Mouse (Mus musculus) liver, embryonic 12.5 days (tissue): ENCODE measurements around the gene Gne. TPM values are rescaled to one million over a fixed set of nuclear protein-coding genes. Genes with fewer than 3 reads are reported as not detected.

Source experiments
- ATAC-seq: fragments of 200-750 bp; cut with Nextera tagmentation; 2 replicates; pipeline ENCODE4 v1.8.0; 2017; ENCODE audit warnings: moderate number of reproducible peaks, mild to moderate bottlenecking, moderate library complexity
- H3K27ac ChIP-seq: fragments of 300-500 bp; sonication (generic); 2 replicates; pipeline ENCODE4 v1.5.1; 2016; ENCODE audit warnings: mild to moderate bottlenecking
- H3K27me3 ChIP-seq: fragments of 300-500 bp; sonication (generic); replicated peaks from 2 replicates; pipeline ENCODE4 v1.6.1; 2016; ENCODE audit warnings: mild to moderate bottlenecking, moderate library complexity
- H3K36me3 ChIP-seq: fragments of 300-500 bp; sonication (generic); 2 replicates; pipeline ENCODE4 v1.6.1; 2016; ENCODE audit warnings: mild to moderate bottlenecking, moderate library complexity
- H3K4me1 ChIP-seq: fragments of 300-500 bp; sonication (generic); 2 replicates; pipeline ENCODE4 v1.6.1; 2016
- H3K4me2 ChIP-seq: fragments of 300-500 bp; sonication (generic); 2 replicates; pipeline ENCODE4 v1.6.1; 2016; ENCODE audit warnings: mild to moderate bottlenecking, moderate library complexity
- H3K4me3 ChIP-seq: fragments of 300-500 bp; sonication (generic); 2 replicates; pipeline ENCODE4 v1.5.1; 2016; ENCODE audit warnings: mild to moderate bottlenecking, moderate library complexity
- H3K9ac ChIP-seq: fragments of 300-500 bp; sonication (generic); 2 replicates; pipeline ENCODE4 v1.6.1; 2016; ENCODE audit warnings: mild to moderate bottlenecking, moderate library complexity
- H3K9me3 ChIP-seq: fragments of 300-500 bp; sonication (generic); replicated peaks from 2 replicates; pipeline ENCODE4 v1.6.1; 2016; ENCODE audit warnings: mild to moderate bottlenecking, moderate library complexity
- WGBS: fragments of 180-500 bp; shearing (Covaris S2); methylation state at CpG from one replicate; pipeline ENCODE4 v1.1.7; 2016; ENCODE audit not compliant: insufficient replicate concordance; 5-methylcytosine and 5-hydroxymethylcytosine counted together
- polyA plus RNA-seq: library from polyadenylated mRNA; unstranded; fragments of >200 nt; fragmentation: Nextera tagmentation; extraction: Ambion mirVana; gene quantifications from 2 replicates; pipeline ENCODE4 v1.2.1, GENCODE M21; 2016

Gene Gne
- polyA plus RNA-seq = 31.6 and 34.6 TPM in 2 replicates

DNA sequence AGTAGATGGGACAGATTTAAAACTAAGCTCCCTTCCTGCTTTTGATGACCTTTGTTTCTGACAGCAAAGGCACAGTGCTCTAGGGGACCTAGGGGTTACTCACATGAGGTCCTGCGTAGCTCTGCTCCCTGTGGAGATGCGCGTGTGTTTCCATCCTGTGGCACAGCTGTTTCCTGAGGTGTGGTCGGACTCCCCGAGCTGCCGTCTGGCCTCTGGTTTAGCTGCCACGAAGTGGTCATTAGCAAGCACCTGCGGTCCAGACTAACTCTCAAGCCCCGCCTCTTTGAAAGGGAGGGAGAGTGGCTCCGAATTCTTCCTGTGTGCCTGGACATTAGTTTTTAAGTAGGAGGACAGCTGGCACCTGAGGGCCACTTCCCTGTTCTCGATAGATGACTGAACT lies at the start of gene Gne:
Gene Gne, minus strand, starts transcription at position 233 of the 400 bp plus-strand sequence.
- H3K4me1 ChIP-seq = peaks cover 6% of the 10 kb centered on the region; the same call in 1 of the 2 replicates
- H3K36me3 ChIP-seq = no peaks in the 10 kb centered on the region
- H3K9ac ChIP-seq = no peak within 1 kb of the TSS
- peak within 1 kb of the TSS; percentile 37 for H3K4me2 ChIP-seq
- whole genome bisulfite sequencing = 5% methylated on average over 11 of the region's 11 CpGs
- H3K4me3 ChIP-seq = no peak within 1 kb of the TSS
- H3K27ac ChIP-seq = no peak within 1 kb of the TSS
- ATAC-seq = no peak
- no peaks in the 10 kb centered on the region for H3K9me3 ChIP-seq
- H3K27me3 ChIP-seq = peaks cover 23% of the 10 kb centered on the region

DNA sequence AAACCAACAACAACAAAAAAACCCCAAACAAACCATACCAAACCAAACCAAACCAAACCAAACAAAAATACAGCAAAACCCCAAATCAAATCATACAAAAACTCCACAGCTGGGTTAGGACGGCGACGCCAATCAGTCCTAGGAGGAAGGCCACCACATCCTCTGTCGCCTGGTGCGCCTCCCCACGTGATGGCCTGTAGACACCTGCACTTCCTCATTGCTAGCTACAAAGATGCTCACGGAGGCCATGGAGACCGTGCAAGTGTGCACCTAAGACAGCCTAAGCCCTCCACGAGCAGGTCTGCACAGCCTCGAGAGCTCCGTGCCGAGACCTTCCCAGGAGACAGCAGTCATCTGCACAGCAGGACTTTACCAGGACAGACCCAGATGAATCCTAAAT lies 42.8 kb upstream of the Gne start:
- WGBS = 80% methylated on average over 12 of the region's 12 CpGs
- H3K9me3 ChIP-seq = no peaks in the 10 kb centered on the region
- H3K4me1 ChIP-seq = no peaks in the 10 kb centered on the region
- no peak overlapping the region for H3K4me2 ChIP-seq
- no peak for ATAC-seq
- H3K4me3 ChIP-seq = no peak overlapping the region
- no peak overlapping the region for H3K9ac ChIP-seq
- no peaks in the 10 kb centered on the region for H3K27me3 ChIP-seq
- H3K36me3 ChIP-seq = peaks cover 69% of the 10 kb centered on the region
- no peak overlapping the region for H3K27ac ChIP-seq

DNA sequence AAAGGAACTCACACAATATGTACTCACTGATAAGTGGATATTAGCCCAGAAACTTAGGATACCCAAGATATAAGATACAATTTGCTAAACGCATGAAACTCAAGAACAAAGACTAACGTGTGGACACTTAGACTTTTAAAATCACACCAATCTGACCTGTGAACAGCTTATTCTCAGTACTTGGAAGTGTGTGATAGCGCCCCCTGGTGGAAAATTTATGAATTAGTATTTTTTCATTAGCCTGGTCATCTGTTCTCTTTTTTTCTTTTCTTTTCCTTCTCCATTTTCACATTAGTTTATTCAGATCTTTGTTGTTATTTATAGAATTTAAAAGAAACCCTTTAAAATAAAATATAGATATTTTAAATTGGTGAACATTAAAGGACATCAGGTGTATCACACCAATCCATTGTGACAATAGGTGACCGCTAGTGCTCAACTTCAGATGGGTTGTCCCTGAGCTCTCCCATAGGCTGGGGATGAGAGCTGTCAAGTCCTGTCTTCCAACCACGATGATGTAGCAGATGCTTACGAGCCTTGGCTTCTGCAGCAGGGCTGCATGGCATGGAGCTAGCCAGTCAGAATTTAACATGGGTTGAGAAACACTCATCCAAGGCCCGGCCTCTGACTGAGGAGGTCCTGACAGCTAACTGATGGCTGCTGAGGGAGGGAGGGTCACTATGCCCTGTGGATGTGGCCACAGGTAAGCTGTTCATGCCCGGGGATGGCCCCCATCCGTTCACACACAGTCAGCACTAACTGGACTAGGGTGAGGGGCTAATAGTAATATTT lies 35.6 kb upstream of the Gne start:
- 35% methylated on average over 9 of the region's 9 CpGs for WGBS
- no peak overlapping the region for H3K4me3 ChIP-seq
- no peaks in the 10 kb centered on the region; the same call in 1 of the 2 replicates for H3K27me3 ChIP-seq
- H3K36me3 ChIP-seq = peaks cover 1% of the 10 kb centered on the region; the same call in 1 of the 2 replicates
- no peaks in the 10 kb centered on the region for H3K9me3 ChIP-seq
- no peaks in the 10 kb centered on the region for H3K4me1 ChIP-seq
- H3K9ac ChIP-seq = no peak overlapping the region
- ATAC-seq = no peak
- H3K27ac ChIP-seq = no peak overlapping the region
- H3K4me2 ChIP-seq = no peak overlapping the region

DNA sequence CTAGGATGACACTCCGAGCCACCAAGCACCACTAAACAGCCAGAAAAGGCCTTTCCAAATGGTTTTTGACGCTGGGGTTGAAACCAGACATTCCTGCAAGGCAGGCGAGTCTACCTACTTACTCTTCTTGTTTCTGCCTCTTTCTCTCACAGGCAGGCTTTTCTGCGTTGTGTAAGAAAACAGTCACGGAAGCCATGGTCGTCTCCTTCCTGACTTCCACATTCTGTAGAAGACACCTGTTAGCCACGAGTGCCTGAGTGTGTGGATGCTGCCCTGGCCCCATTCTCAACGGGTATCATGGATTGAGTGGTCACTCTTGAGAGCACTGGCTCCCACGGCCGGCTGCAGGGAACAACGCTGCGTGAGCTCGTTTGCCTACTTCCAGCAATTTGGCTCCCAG lies 31.1 kb upstream of the Gne start:
- WGBS = 77% methylated on average over 13 of the region's 13 CpGs
- no peak for ATAC-seq
- H3K9ac ChIP-seq = no peak overlapping the region

DNA sequence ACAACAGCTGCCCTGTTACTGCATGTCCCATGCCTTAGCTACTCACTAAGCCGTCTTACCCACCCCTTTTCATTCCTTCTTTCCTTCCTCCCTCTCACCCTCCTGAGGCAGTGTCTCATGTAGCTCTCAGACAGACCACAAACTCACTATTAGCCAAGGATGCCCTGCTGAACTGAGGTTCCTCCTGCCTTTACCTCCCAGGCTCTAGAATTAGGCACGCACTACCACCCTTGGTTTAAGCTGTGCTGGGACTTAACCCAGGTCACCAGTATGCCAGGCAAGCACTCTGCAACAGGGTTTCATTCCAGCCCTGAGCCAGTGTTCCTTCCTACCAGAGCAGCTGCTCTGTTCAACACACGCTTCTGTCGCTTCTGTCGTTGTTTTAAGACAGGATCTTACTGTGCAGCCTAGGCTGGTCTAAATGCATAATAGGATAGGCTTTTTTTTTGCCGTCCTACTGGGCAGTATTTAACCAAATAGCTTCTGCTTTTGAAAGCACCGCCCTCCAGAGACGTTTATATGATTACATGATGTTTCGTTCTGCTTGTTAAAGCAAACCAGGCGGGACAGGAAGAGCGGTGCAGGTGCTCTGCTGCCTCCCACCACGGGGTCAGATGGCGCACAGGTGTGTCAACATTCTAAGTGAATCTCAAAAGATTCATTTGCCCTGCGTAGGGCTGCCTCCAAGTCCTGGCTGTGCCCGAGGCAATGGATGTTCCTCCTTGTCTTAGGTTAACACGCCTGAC lies 29.6 kb upstream of the Gne start:
- ATAC-seq = no peak
- Histone ChIP-seq H3K27ac (no peak overlapping the region), H3K9me3 (no peaks in the 10 kb centered on the region), H3K4me3 (no peak overlapping the region), H3K36me3 (no peaks in the 10 kb centered on the region), H3K4me2 (no peak overlapping the region), H3K9ac (no peak overlapping the region), H3K4me1 (no peaks in the 10 kb centered on the region), H3K27me3 (no peaks in the 10 kb centered on the region; the same call in 1 of the 2 replicates)
- WGBS = 45% methylated on average over 16 of the region's 16 CpGs

More for the DNA sequence above, 31.1 kb upstream of the Gne start:
- H3K4me2 ChIP-seq = no peak overlapping the region
- no peaks in the 10 kb centered on the region for H3K9me3 ChIP-seq
- no peaks in the 10 kb centered on the region; the same call in 1 of the 2 replicates for H3K27me3 ChIP-seq
- no peaks in the 10 kb centered on the region for H3K36me3 ChIP-seq
- no peak overlapping the region for H3K27ac ChIP-seq
- no peak overlapping the region for H3K4me3 ChIP-seq
- H3K4me1 ChIP-seq = no peaks in the 10 kb centered on the region

DNA sequence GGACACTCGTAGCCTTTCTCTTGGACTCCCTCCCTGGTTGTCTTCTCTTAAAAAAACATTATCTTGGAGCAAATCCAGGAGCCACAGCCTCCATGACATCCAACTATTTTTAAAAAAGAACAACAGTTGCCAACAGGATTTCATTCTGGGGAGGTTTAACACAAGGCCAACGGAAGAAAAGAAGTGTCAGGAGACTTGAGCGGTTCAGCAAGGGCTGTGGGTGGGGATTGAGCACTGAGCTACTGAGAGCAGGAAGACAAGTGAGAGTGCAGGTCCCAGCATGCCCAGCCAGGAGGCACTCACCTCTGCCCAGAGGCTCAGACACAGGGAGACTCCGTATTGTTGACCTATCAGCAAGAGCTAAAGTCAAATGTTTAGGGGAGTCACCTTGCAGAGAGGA lies 28.8 kb upstream of the Gne start:
- 42% methylated on average over 4 of the region's 4 CpGs for WGBS
- no peak overlapping the region for H3K4me2 ChIP-seq
- H3K27me3 ChIP-seq = no peaks in the 10 kb centered on the region; the same call in 1 of the 2 replicates
- no peaks in the 10 kb centered on the region for H3K9me3 ChIP-seq
- no peak overlapping the region for H3K4me3 ChIP-seq
- H3K4me1 ChIP-seq = no peaks in the 10 kb centered on the region
- no peak for ATAC-seq
- H3K36me3 ChIP-seq = no peaks in the 10 kb centered on the region
- no peak overlapping the region for H3K9ac ChIP-seq
- no peak overlapping the region for H3K27ac ChIP-seq

DNA sequence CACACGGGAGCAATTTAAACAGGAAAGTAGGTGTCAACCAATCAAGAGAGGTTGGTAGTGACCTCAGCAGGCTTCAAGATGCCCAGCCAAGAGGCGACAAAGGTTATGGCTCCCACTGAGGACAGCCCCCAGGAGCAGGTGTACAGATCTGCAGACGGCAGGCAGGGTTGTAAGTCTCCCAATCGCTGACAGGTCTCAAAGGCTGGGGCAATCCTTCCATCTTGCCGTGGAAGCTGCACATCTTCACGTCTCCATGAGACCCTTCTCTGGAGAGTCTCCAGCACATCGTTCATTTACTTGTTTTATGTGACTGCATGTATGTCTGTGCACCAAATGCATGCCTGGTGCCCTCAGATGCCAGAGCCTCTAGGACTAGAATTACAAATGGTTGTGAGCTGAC lies 26.8 kb upstream of the Gne start:
- Histone ChIP-seq H3K27me3 (peaks cover 18% of the 10 kb centered on the region), H3K9ac (no peak overlapping the region), H3K4me3 (no peak overlapping the region), H3K4me2 (no peak overlapping the region), H3K4me1 (peaks cover 6% of the 10 kb centered on the region; the same call in 1 of the 2 replicates), H3K27ac (no peak overlapping the region), H3K9me3 (no peaks in the 10 kb centered on the region), H3K36me3 (no peaks in the 10 kb centered on the region)
- WGBS = 73% methylated on average over 7 of the region's 7 CpGs
- ATAC-seq = no peak

DNA sequence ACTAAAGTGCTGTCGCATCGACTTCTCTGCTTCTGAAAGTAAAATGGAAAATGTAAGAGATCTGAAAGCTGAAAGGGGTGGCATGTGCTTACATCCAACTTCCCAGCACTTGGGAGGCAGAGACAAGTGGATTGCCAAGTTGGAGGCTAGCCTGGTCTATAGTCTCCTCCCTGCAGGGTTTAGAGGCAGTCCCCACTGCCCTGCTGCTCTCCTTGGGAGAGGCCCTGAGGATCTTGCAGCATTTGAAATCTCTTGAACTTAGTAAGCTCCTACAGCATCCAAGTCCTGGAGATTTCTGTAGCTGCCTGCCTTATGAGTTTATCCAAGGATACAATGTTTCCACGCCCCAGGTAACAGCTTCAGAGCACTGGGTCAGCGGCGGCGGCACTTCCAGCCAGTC lies 24.3 kb upstream of the Gne start:
- Histone ChIP-seq H3K4me1 (peaks cover 14% of the 10 kb centered on the region; the same call in 1 of the 2 replicates), H3K27ac (no peak overlapping the region), H3K36me3 (no peaks in the 10 kb centered on the region), H3K9me3 (no peaks in the 10 kb centered on the region), H3K27me3 (peaks cover 24% of the 10 kb centered on the region), H3K9ac (no peak overlapping the region), H3K4me2 (no peak overlapping the region), H3K4me3 (no peak overlapping the region)
- ATAC-seq = no peak
- WGBS = 94% methylated on average over 6 of the region's 6 CpGs

DNA sequence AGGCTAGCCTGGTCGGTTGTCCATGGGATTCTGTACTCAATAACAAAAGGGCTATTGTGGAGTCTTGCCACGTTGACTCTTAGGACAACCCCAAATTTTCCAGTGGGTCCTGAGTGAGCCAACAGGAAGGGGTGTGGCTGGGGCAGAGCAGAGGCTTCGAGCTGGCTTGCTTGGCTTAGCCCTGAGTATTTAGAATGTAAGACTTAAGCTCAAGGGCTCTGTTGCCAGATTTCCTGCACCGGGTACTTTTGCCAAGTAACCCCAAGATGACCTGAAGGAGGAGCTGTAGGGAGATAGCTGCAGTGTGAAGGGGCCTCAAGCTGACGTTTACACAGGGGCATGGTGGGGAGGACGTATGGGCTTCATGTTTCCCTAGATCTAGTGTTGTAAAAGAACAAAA lies 23.4 kb upstream of the Gne start:
- no peaks in the 10 kb centered on the region for H3K36me3 ChIP-seq
- ATAC-seq = no peak
- WGBS = 38% methylated on average over 6 of the region's 6 CpGs
- no peak overlapping the region for H3K27ac ChIP-seq
- peaks cover 14% of the 10 kb centered on the region; the same call in 1 of the 2 replicates for H3K4me1 ChIP-seq
- no peak overlapping the region for H3K4me2 ChIP-seq
- H3K4me3 ChIP-seq = no peak overlapping the region
- no peak overlapping the region for H3K9ac ChIP-seq
- no peaks in the 10 kb centered on the region for H3K9me3 ChIP-seq
- H3K27me3 ChIP-seq = peaks cover 24% of the 10 kb centered on the region

DNA sequence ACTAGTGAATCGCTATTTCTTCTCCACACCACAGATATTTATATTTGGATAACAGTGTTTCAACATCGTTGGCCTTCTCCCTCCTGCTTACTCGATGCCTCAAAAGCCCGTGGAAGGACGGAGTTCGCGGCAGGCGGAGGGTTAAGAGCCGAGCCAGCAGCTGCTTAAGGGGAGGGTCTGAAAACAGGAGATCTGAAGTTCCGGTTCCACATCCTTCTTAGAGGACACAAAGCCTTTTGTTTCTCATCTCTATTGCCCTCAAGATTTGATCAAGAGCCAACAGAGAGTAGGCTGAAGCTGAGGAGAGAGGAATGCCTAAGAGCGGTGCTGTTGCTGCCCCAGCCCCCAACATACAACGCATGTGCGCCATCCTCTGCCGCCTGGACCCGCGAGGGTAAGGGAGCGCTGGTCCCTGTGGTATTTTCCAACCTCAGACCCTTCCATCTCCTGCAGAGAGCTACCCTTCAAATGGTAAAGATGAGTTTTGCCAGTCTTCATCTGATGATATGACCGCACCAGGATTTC lies 22.4 kb upstream of the Gne start:
- no peak overlapping the region; the same call in 1 of the 2 replicates for H3K4me3 ChIP-seq
- no peak for ATAC-seq
- H3K36me3 ChIP-seq = no peaks in the 10 kb centered on the region
- peaks cover 14% of the 10 kb centered on the region; the same call in 1 of the 2 replicates for H3K4me1 ChIP-seq
- WGBS = 14% methylated on average over 18 of the region's 18 CpGs
- H3K9me3 ChIP-seq = no peaks in the 10 kb centered on the region
- H3K9ac ChIP-seq = no peak overlapping the region
- H3K27me3 ChIP-seq = peaks cover 24% of the 10 kb centered on the region
- H3K27ac ChIP-seq = no peak overlapping the region
- H3K4me2 ChIP-seq = peak overlapping the region; percentile 33

DNA sequence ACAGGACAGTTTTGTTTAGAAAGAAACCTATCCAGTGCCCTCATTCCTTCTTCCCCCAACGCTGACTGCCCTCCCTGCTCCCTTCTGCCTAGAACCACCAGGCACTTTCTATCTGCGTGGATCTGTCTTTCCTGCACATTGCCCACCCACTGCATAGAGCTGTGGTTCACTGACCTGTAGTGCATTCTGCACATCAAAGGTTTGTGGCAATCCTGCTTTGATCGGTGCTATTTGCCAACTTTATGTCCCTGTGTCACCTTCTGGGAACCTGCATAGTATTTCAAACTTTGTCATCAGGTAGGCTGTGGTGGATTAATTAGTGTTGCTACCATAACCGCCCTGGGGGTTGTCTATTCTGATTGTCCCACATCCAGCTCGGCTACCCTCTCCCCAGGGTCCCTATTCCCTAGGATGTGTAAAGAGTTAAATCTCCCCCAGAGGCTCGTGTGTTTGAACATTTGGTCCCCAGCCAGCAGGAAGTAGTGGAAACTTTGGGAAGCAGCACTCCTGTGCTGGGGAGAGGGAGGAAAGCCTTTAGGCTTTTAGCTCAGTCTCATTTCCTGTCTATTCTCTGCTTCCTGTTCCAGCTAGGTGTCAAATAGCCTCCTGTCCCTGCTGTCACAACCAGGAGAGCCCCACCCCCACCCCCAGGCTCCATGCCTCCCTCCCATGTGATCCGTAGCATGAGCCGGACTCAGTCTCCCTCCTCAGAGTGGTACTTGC lies 20.4 kb upstream of the Gne start:
- Histone ChIP-seq H3K4me3 (no peak overlapping the region), H3K9me3 (no peaks in the 10 kb centered on the region), H3K27me3 (peaks cover 24% of the 10 kb centered on the region), H3K4me2 (no peak overlapping the region), H3K4me1 (peaks cover 14% of the 10 kb centered on the region; the same call in 1 of the 2 replicates), H3K27ac (no peak overlapping the region), H3K9ac (no peak overlapping the region), H3K36me3 (no peaks in the 10 kb centered on the region)
- WGBS = 44% methylated on average over 8 of the region's 8 CpGs
- no peak for ATAC-seq
